Mouse (Mus musculus) WW6 (cell line): ENCODE results near the gene Oasl1.
"Not testable (repeated sequence)": the region's sequence is repeated elsewhere in the genome, so short reads cannot be mapped to it uniquely, and the experiment has no call there.

Source experiments
- DNase-seq: peaks from one replicate; pipeline ENCODE4 v3.0.0-alpha.2; 2013; ENCODE audit warnings: low read depth, low spot score

The Oasl1 gene

DNA sequence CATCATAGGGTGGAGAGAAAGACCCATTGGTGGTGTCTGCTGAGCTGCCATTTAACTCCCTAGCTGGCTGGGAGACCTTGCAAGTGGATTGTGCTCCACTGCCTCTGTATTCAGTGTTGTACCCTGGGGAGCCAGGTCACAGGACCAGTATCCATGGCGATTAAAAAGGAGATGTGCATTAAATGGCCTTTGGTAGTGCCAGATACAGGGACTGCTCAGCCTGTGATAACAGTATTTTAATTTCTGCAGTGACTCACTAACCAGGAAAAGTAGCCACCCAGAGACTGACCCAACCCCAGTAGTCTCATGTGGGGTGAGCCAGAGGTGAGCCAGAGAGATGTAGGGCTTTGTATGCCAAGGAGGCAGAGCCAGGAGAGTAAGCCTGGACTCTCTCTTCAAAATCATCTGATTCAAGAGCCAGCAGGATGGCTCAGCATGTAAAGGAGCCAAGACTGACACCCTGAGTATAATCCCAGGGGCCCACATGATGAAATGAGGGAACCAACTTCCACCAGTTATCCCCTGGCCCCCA lies 3.2 kb downstream of the Oasl1 start:
- DNase-seq = no peak

- no peak for DNase-seq
Observed at GRCm38 (mm10) chr5:114926753-114927152, 3.7 kb downstream of the Oasl1 start.

DNA sequence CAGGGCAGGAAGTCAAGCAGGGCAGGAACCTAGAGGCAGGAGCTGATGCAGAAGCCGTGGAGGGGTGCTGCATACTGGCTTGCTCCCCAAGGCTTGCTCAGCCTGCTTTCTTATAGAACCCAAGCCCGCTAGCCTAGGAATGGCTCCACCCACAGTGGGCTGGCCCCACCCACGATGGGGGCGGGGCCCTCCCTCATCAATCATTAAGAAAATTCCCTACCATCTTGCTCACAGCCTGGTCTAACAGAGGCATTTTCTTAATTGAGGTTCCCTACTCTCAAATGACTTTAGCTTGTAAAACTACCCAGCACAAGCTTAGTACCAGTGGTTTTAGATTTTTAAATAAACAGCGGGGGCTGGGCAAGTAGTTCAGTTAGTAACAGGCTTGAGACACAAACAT lies 8.6 kb downstream of the Oasl1 start:
- DNase-seq = no peak

DNA sequence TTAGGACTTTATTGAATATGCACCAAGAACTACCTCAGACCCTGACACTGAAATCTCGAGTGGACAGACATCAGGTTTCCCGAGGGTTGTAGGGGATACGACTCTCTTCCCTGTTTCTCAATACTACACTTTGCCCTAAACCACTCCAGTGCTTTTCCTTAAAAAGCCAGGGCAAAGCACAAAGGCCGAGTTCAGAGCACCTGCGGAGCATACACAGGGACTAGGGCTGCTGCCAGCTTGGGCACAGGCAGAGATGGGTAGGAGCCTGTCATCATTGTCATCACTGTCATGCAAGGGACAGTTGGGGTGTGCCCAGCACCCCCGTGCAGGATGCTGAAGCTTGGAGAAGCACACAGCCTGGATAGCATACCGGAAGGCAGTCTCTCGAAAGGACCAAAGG lies 10.2 kb downstream of the Oasl1 start:
- no peak for DNase-seq

DNA sequence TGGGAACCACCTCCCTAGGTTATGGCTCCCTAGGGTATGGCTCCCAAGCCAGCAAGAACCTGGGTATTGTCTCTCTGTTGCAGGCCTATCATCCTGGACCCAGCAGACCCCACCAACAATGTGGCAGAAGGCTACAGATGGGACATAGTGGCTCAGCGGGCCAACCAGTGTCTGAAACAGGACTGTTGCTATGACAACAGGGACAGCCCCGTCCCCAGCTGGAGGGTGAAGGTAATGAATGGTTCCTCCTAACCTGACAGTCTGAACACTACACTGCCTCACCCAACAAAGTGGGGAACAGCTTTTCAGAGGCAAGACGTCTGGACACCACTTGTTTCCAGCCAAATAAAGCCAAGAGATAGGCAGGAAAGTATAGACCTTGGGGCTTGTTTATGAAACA lies 12.8 kb downstream of the Oasl1 start:
- no peak for DNase-seq

- DNase-seq = not testable (repeated sequence)
Observed at GRCm38 (mm10) chr5:114941138-114941537, 18.1 kb downstream of the Oasl1 start.

- DNase-seq = peak; percentile 81
Observed at GRCm38 (mm10) chr5:114942074-114942765, 19.2 kb downstream of the Oasl1 start, which contains the start of gene 2210016L21Rik. TSS of gene 2210016L21Rik (plus strand) at chr5:114942158.

GRCm38 (mm10) chr5:114942766-114943130 lies 19.7 kb downstream of the Oasl1 start:
- DNase-seq = no peak

GRCm38 (mm10) chr5:114945072-114945471 lies 22.0 kb downstream of the Oasl1 start:
- no peak for DNase-seq

GRCm38 (mm10) chr5:114948891-114949290 lies 25.9 kb downstream of the Oasl1 start:
- DNase-seq = no peak

GRCm38 (mm10) chr5:114949316-114949715 lies 26.3 kb downstream of the Oasl1 start:
- no peak for DNase-seq

DNA sequence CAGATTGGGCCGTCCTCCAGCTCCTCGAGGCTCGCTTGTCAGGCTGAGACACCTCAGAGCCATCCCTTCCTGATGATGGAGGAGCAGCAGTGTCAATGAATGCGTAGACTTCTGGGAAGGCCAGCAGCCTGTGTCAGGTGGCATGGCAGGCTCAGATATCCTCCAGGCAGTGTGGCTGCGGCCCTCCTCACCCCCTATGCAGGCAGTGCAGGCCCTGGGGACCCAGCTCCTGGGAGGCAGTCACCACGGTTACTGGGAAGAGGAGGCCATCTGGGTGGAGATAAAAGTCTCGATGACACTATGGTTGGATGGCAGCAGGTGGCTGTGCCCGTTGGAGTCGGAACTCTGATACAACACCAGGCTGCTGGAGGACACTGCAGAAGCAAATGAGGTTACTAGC lies 26.8 kb downstream of the Oasl1 start:
- DNase-seq = no peak

GRCm38 (mm10) chr5:114950669-114951068 lies 27.6 kb downstream of the Oasl1 start:
- no peak for DNase-seq

DNA sequence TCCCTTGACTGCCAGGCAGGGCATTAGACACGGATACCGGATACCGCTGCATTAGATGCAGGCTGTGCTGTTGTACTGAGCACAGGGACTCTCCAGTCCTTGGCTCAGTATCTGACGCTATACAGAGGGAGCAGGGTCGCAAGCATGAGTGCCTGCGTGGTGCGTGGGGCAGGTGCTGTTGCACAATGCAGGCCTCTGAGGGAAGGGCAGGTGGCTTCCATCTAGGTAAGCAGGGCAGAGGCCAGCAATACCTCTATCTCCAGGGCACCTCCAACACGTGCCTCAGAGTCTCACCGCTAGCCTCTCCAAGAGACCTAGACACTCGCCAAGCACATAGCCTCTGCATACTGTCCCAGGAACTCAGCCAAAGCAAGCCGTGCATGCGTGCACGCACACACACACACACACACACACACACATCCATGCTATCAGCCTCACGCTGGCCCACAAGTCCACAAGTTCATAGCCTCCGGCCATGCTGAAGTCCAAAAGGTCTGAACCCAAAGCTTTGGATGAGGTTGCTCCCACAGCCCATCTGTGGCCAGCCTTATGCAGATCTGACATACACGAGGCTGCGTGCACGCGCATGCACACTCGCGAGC lies 28.3 kb downstream of the Oasl1 start:
- DNase-seq = no peak

DNA sequence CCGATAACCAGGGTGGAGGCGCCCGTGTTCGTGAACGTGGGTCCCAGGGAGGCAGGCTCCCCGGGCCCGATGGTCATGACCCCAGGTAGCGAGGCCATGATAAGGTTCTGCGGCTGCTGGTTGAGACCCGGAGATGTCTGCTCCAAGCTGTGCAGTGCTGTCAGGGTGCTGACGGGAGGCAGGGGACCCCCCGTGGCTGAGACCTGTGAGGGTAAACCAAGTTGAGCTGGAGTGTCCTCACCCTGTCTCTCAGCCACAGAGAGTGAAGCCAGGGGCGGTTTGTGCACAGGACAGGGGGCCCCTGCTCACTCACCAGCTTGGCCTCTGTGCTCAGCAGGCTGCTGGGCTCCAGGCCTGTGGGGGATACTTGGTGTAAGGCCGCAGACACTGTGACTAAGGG lies 30.3 kb downstream of the Oasl1 start:
- no peak for DNase-seq

GRCm38 (mm10) chr5:114958069-114958468 lies 35.0 kb downstream of the Oasl1 start:
- DNase-seq = no peak

- no peak for DNase-seq
Observed at GRCm38 (mm10) chr5:114961590-114962360, 38.7 kb downstream of the Oasl1 start.

GRCm38 (mm10) chr5:114964315-114964966 lies 41.4 kb downstream of the Oasl1 start:
- DNase-seq = no peak

GRCm38 (mm10) chr5:114964967-114965898 lies 42.2 kb downstream of the Oasl1 start:
- DNase-seq = no peak

GRCm38 (mm10) chr5:114967523-114968268 lies 44.7 kb downstream of the Oasl1 start:
- DNase-seq = no peak
